Mouse (Mus musculus): ENCODE data around the gene 3110018I06Rik. TPM values are rescaled to one million over a fixed set of nuclear protein-coding genes. Genes with fewer than 3 reads are reported as not detected.

3110018I06Rik gene
- polyA plus RNA-seq, 1 experiment from 2014 or later, result not detected

DNA sequence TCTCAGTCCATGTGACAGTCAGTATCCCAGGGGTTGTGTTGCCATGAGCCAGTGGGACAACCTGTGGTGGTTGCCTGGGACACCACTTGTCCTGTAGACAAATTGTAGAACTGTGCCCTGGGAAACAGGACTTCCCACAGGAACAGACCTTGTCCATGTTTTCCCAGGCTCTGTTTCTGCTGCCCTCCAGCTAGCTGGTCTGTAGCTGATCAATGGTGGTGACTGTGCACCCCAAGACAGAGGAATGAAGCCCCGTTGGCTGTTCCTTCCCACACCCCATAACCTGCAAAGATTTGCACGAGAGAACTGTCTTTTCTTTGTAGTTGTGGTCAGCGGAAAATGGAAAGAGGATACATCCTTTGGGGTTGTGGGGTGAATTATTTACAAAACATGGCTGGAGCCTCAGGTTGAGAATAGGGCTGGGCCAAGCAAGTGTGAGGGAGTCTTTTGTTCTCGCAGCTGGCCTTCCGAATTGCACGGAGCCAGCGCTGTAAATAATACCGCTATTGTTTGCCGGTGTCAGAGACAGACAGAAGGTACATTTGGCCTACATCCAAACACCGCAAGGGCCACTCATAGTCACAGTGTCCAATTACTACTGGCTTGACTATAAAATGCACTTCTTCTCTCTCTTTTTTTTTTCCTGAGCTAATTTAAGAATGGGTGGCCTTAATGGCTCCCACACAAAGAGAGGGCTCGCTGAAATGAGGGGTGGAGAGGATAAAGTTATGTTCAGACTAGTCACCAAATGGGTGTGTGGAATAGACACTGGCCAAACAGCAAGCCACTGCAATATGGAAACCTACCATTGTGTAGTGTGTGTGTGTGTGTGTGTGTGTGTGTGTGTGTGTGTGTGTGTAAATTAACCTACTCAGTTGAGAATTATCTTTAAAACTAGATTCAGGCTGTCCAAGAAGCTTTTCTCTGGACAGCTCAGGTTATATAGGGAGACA, 28.1 kb downstream of the 3110018I06Rik start:
- Histone ChIP-seq H3K27ac (peak overlapping the region; percentile 36; the same call in 1 of the 2 replicates), H3K9ac (replicated peaks) (no peak overlapping the region), H3K36me3 (no peaks in the 10 kb centered on the region), H3K4me2 (replicated peaks) (no peak overlapping the region), H3K27me3 (no peaks in the 10 kb centered on the region), H3K9me3 (no peaks in the 10 kb centered on the region), H3K4me3 (replicated peaks) (no peak overlapping the region), H3K4me1 (replicated peaks) (peaks cover 19% of the 10 kb centered on the region)
- peak; percentile 72 for ATAC-seq
- 24% methylated on average over 11 of the region's 11 CpGs for WGBS

DNA sequence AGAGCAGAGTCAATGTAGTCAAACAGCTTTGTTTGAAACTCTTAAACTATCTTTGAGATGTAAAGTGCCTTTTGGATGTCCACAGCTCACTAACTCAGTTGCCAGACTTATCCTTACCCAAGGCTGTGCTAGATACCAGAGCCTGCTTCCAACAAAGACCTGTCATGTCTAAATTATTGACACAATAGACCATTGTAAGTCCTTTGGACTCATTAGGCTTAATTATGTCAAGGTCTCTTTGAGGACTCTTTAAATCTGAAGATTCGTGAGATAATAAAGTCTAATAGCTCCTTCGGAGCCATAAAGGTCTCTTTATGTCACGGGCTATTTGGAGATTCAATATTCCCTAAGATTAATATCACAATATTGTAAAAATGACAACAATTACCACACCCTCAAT, 32.5 kb downstream of the 3110018I06Rik start:
- Histone ChIP-seq H3K9me3 (no peaks in the 10 kb centered on the region), H3K27ac (no peak overlapping the region), H3K4me1 (replicated peaks) (peaks cover 19% of the 10 kb centered on the region), H3K36me3 (no peaks in the 10 kb centered on the region), H3K4me2 (replicated peaks) (no peak overlapping the region), H3K4me3 (replicated peaks) (no peak overlapping the region), H3K27me3 (no peaks in the 10 kb centered on the region), H3K9ac (replicated peaks) (no peak overlapping the region)
- WGBS, result 89% methylated on average over 3 of the region's 3 CpGs
- no peak for ATAC-seq

DNA sequence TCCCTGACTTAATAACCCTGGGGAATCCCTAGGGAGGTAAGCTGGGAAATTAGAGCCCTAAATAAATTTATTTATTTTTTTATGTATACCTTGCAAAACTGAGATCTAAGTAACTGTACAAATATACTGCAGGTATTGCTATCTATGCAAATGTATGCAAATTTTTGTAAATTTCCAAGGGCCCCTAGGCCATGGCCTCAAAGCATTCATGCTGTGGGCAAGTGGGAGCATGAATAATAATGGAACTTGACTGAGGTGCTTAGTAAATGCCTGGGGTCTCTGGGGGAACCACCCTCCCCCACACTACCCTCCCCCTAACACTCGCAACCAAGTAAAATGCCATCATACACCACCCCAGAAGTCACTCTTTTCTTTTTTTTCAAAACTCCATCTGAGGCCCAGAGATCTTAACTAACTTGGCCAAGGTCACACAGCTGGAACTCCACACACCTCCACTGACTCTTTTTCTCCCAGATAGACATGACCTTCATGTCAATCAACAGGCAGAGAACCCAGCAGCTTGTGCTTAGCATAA, 40.0 kb downstream of the 3110018I06Rik start:
- H3K4me3 ChIP-seq (replicated peaks), result no peak overlapping the region
- WGBS, result 33% methylated on average over 1 of the region's 1 CpGs
- H3K36me3 ChIP-seq, result no peaks in the 10 kb centered on the region
- no peaks in the 10 kb centered on the region for H3K4me1 ChIP-seq (replicated peaks)
- H3K27me3 ChIP-seq, result no peaks in the 10 kb centered on the region
- no peak overlapping the region for H3K27ac ChIP-seq
- H3K4me2 ChIP-seq (replicated peaks), result no peak overlapping the region
- ATAC-seq, result no peak
- H3K9me3 ChIP-seq, result 0 out of 2 replicates have a peak, but pooled peaks cover 3% of the 10 kb centered on the region
- no peak overlapping the region for H3K9ac ChIP-seq (replicated peaks)

DNA sequence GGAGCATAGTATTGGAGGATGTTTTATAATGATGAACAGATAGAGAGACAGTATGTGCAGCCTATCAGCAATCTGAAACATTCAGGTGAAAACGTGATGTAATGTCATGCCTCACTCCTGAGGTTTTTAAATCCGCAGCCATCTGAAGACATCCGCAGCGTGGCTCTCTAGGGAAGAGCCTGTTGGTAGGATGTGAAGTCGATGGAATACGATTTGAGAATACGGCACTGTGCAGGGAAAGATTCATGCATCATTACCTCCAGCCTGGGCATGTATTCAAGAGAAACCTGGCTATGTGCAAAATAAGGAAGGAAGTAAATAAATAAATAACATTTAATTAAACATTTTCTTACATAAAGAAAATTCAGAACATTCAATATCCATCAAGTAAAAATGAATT, 44.4 kb downstream of the 3110018I06Rik start:
- H3K4me1 ChIP-seq (replicated peaks), result no peaks in the 10 kb centered on the region
- H3K9me3 ChIP-seq, result 0 out of 2 replicates have a peak, but pooled peaks cover 3% of the 10 kb centered on the region
- no peak overlapping the region for H3K27ac ChIP-seq
- H3K36me3 ChIP-seq, result no peaks in the 10 kb centered on the region
- no peak for ATAC-seq
- 77% methylated on average over 7 of the region's 7 CpGs for WGBS
- no peak overlapping the region for H3K4me2 ChIP-seq (replicated peaks)
- H3K27me3 ChIP-seq, result no peaks in the 10 kb centered on the region
- H3K9ac ChIP-seq (replicated peaks), result no peak overlapping the region
- H3K4me3 ChIP-seq (replicated peaks), result no peak overlapping the region

Data from midbrain, embryonic 13.5 days (tissue).